Mouse (Mus musculus) c-Kit-positive CD71-positive TER-119-positive erythroid progenitor cells, embryonic 14.5 days (primary cell): Measurements from ENCODE around the gene Gm29106.
"Not testable (repeated sequence)": the region's sequence is repeated elsewhere in the genome, so short reads cannot be mapped to it uniquely, and the experiment has no call there.

Experiments
- DNase-seq: peaks from one replicate; pipeline ENCODE4 v3.0.0-alpha.2; 2013; ENCODE audit warnings: low spot score

Gm29106 gene

DNA sequence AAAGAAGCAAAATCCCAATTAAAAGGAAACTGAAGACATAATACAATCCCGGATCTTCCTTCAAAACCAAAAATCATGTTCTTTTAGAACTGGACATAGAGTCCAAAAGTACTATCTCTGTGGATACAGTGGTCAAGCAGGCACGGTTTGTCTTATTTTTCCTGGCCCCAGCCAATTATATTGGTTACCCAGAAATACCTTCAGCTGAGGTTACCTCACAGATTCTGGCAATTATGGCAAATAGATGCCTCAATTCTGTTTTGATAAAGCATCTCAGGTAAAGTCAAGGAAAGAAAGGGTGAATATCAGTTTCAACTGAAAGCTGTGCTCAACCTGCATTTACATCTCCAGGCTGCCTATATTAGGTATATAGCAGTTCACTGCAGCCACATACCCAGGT is at the start of gene Gm29106:
Gm29106 (plus strand) TSS at position 301 of the 400 bp plus-strand sequence.
- not testable (repeated sequence) for DNase-seq

DNA sequence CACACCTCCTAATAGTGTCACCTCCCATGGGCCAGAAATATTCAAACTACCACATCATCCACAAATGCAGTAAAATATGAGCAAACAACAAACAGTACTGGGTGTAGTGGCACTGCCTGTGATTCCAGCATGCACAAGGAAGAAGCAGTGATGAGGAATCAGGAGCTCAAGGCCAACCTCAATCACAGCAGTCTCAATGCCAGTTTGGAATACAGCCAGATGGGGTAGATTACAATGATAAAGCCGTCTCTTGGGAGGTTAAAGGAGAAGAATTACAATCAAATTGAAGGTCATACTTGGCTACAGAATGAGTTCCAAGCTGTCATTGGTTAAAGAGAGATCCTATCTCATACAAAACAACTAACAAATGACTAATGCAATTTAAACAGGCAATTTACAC is 52.2 kb downstream of the Gm29106 start:
- no peak for DNase-seq

DNA sequence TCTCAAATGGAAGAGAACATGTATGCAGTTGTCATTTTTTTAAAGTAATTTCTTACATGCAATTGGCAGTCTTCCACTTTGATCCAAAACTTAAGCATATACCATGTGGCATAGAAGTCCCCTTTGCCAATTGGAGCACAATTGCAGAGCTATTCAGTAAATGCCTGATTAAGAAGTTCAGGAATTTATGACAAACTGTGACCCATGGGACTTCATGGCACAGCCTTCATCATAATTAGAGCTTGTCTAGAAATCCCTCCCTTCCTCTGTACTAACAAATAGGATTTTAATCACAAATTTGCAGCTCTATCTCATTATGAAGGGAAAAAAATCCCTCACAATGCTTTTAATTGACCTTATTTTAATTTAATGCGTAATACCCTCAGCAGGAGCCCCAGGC is 59.7 kb downstream of the Gm29106 start:
- DNase-seq = no peak
